Mouse (Mus musculus) granulocyte monocyte progenitor cell, adult 5-6 weeks (primary cell): ENCODE results near the gene Nek1. TPM values are rescaled to one million over a fixed set of nuclear protein-coding genes. Genes with fewer than 3 reads are reported as not detected.
"Not testable (repeated sequence)": the region's sequence is repeated elsewhere in the genome, so short reads cannot be mapped to it uniquely, and the experiment has no call there.

Experiments used
- ATAC-seq: replicated peaks from 2 replicates; pipeline ENCODE4 v1.8.0; 2016; ENCODE audit warnings: mild to moderate bottlenecking, moderate TSS enrichment, inconsistent platforms; ENCODE audit not compliant: poor library complexity, severe bottlenecking
- total RNA-seq, 2 experiments: library from RNA; stranded (forward) in 1 of 2; stranded (reverse) in 1 of 2; fragments of 200-712, 200-1000 nt in 1 of 2; fragments of >200 nt in 1 of 2; fragmentation: Nextera tagmentation in 1 of 2; gene quantifications; 2 replicates each; pipeline ENCODE4 v1.2.3; 2014 to 2017

Nek1 gene
- total RNA-seq, 2 experiments from 2014 or later, result 18.1 to 19.3 TPM

DNA sequence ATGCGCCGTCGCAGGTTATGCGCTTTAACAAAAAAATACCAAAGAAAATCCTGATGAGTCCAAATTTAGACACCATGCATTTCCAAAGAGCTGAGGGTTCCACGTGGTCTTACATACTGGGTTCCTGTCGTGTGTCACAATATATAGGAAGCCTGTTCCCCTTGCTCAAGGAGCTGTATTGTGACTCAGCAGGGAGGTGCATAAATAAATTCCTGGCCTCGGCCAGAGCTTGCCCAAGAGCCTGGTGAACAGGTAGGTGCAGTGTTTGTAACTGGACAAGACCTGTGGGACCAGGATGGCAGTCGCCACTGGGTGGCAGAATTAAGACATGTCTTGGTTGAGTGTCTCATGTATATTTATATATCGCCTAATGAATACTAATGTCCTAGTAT lies 9.3 kb upstream of the Nek1 start:
- ATAC-seq, result peak; percentile 76

DNA sequence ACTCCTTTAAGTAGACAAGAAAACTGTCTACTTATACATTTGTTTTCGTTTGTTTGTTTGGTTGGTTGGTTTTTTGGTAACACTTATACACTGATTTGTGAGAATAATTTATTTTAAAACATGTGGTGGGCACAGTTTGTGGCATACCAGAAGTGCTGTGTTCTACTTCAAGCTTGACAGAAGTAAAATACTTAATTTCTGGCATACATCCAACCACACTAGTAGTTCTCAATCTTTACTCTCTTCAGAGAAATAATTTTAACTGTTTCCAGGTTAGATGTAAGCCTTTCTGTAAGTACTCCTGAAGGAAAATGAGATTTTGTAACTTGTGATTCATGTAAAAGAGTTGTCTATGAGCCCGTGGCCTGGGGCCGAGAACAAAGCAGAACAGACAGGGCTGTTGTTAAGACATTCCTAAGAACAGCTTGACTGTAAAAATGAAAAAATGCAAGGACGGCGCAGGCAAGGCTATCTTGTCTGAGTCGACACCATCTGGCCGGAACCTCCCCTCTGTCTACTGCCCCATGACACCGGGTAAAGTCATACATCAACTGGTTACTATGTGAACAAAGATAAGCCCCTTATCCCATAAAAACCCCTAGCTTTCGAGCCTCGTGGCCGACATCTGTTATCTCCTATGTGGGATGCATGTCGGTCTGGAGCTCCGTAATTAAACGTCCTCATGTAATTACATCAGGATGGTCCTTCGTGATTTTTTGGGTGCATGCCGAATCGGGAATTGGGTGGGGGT lies 8.6 kb upstream of the Nek1 start:
- ATAC-seq, result not testable (repeated sequence)

DNA sequence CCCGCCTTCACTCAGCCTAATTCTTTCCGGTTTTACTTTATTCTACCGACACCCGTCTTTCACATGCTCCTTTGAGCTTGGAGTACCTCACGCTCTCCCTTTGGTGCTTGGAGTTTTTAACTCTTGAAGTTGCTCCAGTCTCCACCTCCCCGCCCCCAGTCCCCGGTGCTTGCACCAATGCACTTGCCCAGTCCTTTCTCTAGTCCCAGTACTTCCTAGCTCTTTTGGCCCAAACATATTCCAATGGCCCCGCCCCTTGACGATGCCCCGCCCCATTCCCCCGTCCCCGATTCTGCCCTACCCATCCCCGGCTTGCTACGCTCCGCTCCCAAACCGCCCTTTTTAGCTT lies 460 bp upstream of the Nek1 start:
- ATAC-seq, result peak; percentile 72

DNA sequence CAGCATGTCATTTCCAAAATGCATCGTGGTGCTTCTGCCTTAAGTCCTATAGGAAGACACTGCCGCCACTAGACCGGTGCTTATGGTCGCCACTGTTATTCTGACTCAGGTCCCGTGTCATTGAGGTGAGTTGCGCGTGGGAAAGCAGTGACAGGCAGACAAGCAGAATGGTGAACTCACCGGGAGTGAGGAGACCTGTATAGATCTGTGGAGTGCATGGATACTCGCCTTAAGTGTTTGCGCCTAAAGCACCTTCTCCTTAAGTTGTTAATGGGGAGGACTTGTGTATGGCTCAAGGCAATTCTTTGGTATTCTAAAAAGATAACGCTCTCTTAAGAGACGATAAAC lies 618 bp downstream of the Nek1 start:
- no peak for ATAC-seq

DNA sequence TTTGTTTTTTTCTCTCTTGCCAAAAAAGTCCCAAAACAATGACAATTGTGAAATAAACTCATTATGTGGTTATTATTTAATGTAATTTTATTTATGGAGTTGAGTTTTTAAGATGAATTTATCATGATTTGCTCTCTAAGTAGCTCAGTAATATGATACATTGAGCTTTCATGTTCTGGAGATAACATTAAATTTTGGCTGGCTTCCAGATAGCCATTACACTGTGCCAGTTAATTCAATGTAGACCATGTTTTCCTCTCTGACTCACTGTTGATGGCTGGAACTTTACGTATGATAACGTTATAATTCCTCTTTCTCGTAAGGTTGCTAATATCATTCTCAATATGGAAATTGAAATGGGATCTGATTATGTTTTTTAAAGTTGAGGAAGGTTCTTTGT lies 3.5 kb downstream of the Nek1 start:
- no peak for ATAC-seq

DNA sequence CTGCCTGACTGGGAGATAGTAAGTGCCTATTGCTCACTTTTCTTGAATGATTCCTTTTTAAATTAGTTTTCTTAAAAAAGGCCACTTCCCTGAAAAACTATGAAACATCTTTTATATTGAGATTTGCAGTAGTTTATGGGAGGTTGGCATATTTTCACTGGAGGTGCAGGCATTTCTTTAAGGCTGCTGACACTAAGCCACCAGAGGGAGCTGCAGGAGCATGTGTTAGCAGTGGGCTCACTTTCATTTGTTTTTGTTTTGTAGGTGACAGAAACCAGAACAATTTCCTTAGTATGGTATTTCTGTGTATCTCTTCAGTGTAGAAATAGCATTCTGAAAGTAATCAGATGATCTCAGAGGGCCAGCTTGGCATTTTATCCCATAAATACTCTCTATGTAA lies 49.0 kb downstream of the Nek1 start:
- peak; percentile 33; the same call in 1 of the 2 replicates for ATAC-seq

- ATAC-seq, result no peak
Measured at GRCm38 (mm10) chr8:61043874-61044273, 50.9 kb downstream of the Nek1 start.

DNA sequence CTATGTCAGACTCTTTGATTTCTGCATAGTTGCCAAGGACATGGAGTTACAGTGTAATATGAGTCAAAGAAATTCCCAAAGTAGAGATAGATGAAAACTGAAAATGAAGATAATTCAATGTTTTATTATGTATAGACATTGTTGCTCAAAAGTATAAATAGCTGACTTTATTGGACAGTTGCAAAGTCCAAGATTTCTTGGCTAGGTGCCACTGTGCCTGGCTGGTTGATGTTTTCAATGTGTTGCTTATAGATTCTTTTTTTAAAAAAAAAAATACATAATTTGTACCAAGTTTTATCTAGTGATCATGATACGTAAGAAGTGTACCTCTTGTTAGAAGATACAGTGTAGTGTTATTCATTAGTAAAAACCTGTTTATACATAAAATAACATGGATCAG lies 53.8 kb downstream of the Nek1 start:
- no peak for ATAC-seq

- ATAC-seq, result no peak
Measured at GRCm38 (mm10) chr8:61053017-61053416, 60.0 kb downstream of the Nek1 start.

GRCm38 (mm10) chr8:61054313-61054712 lies 61.3 kb downstream of the Nek1 start:
- ATAC-seq, result no peak

DNA sequence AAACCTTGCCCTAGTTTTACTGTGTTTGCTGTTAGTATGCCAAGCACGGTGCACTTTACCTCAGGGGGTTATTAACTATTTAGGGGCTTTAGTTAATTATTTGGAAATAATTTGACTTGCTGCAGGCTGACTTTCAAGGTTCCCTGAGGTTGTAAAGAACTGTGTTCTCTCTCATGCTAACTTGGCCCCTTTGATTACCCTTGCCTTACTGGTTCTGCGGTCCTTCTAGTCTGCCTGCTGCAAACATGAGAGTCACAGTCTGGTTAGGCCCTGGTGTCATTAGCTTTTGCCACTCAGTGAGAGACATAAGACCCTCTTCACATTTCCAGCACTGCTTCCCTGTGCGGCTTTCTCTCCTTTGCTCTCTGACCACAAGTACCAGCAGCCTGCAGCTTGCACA lies 64.0 kb downstream of the Nek1 start:
- ATAC-seq, result no peak

GRCm38 (mm10) chr8:61059143-61059542 lies 66.1 kb downstream of the Nek1 start:
- no peak; the same call in 1 of the 2 replicates for ATAC-seq

- ATAC-seq, result no peak
Measured at GRCm38 (mm10) chr8:61060412-61060811, 67.4 kb downstream of the Nek1 start.

DNA sequence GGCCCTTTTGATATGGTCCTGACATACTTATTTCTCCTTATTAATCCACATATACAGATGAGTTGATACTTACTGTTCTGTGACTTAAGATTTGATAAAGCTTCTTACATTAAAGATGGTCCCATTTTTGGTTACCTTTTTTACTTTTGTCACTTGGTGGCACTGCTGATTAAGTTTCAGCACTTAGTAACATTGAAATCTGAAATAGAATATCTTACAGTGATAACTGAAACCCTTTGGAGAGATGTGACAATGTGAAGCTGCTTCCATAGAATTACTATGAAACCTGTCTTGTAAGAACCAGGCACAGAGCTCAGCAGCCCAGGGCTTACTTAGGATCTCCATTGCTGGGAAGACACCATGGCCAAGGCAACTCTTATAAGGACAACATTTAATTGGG lies 82.1 kb downstream of the Nek1 start:
- ATAC-seq, result no peak

DNA sequence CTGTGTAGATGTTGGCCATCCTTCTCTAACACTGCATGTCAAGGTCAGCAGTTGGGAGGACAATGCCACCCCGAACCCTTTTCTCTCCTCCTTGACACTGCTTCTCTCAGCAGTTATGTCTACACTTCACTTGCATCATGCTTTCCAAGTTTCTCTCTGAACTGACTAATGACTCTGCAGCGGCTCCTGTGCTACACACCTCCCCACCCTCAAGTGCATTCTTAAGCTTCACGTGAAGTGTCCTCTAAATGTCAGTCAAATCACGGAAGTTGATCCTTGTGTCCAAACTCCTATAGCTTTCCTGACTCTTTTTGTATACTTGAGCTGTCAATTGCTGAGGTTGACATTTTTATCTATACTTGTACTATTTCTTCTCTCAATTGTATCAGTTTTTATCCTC lies 117.5 kb downstream of the Nek1 start:
- no peak for ATAC-seq

GRCm38 (mm10) chr8:61111940-61112339 lies 118.9 kb downstream of the Nek1 start:
- no peak for ATAC-seq

GRCm38 (mm10) chr8:61121631-61122030 lies 128.6 kb downstream of the Nek1 start:
- ATAC-seq, result no peak

DNA sequence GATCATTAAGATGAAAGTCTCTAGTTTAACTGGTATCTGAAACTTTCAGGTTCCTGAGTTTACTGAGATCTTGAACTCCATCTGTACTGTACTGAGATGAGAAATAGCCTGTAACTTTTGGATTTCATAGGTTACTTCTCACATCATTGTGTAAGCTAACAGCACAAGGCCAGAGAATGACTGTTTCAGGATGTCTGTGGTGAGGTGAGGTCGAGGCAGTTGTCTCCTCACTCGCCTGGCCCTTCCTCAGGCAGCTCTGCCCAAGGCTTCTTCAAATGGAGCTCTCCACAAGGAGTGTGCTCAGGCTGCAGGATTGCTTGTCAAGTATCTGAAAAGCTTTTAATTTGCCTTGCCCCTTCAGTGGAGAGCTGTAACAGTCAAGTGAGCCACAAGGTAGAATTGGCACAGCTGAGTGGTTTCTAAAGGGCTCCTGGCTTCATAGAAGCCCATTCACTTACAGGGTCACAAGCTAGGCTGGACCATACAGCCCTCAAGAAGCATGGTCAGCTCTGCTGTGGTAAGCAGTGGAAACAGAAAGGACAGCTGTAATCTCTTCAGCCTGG lies 134.4 kb downstream of the Nek1 start:
- peak; percentile 67 for ATAC-seq

GRCm38 (mm10) chr8:61132561-61133134 lies 139.7 kb downstream of the Nek1 start:
- no peak for ATAC-seq

GRCm38 (mm10) chr8:61141869-61142268 lies 148.9 kb downstream of the Nek1 start:
- no peak for ATAC-seq

DNA sequence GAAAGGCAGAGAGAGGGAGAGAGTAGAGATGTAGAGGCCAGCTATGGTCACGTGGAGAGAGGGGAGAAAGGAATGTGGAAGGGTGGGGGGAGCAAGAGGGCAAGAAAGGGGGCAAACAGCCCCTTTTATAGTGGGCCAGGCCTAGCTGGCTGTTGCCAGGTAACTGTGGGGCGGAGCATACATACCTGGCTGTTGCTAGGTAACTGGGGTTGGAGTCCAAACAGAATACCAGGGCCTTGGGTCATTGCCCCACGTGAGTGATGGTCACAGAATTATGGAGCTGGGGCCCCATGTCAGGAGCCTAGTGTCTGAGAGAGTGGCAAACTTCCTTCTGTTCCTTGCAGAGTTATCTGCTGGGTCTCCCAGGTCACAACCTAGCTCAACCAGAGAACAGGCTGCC lies 149.3 kb downstream of the Nek1 start:
- ATAC-seq, result no peak

GRCm38 (mm10) chr8:61142845-61143244 lies 149.8 kb downstream of the Nek1 start:
- ATAC-seq, result no peak
